Mouse (Mus musculus) macrophage (primary cell): Measurements from ENCODE around the gene Ppp1r12b. TPM values are rescaled to one million over a fixed set of nuclear protein-coding genes. Genes with fewer than 3 reads are reported as not detected.
A peak's percentile ranks its signal among the peaks of the same experiment; 100 is the strongest.

Experiments
- H3K27ac ChIP-seq: fragments of 350-480 bp; formaldehyde crosslinking; 2 replicates; pipeline ENCODE4 v1.9.0; 2021
- H3K36me3 ChIP-seq: fragments of 350-480 bp; formaldehyde crosslinking; 2 replicates; pipeline ENCODE4 v1.9.0; 2021; ENCODE audit errors: inconsistent target
- H3K4me3 ChIP-seq: fragments of 350-480 bp; formaldehyde crosslinking; 2 replicates; pipeline ENCODE4 v1.9.0; 2021; ENCODE audit errors: inconsistent target
- H3K79me2 ChIP-seq: fragments of 350-480 bp; formaldehyde crosslinking; 2 replicates; pipeline ENCODE4 v1.9.0; 2021; ENCODE audit errors: inconsistent target
- WGBS: methylation state at CpG from one replicate; pipeline ENCODE4 v1.1.7; 2026; ENCODE audit warnings: inconsistent platforms; ENCODE audit not compliant: missing documents; 5-methylcytosine and 5-hydroxymethylcytosine counted together
- polyA plus RNA-seq: library from polyadenylated mRNA; stranded (reverse); fragments of 250-400 nt; gene quantifications from 3 replicates; pipeline ENCODE4 v1.2.4, GENCODE M21; 2018; ENCODE audit warnings: inconsistent platforms
- total RNA-seq, 78 experiments: library from RNA; depleted of rRNA; stranded (reverse); fragments of 250-400 nt; gene quantifications; 1 replicate in 9 of 78; 2 replicates in 24 of 78; 3 replicates in 43 of 78; 4 replicates in 2 of 78; pipeline ENCODE4 v1.2.4; 2018; ENCODE audit warnings: inconsistent platforms in 56 of 78

The Ppp1r12b gene
- 100 to 1,000 TPM in 4 of 26 experiments, 10 to 100 TPM in 22; 16.5 to 109 (median 80.1) TPM for total RNA-seq (2018; cell fraction: chromatin; rRNA removed)
- 1 to 10 TPM; 1.1 to 4.5 (median 2.1) TPM for total RNA-seq (2018; cell fraction: cytosol; rRNA removed)
- 10 to 100 TPM in 24 of 26 experiments, 1 to 10 TPM in 2; 5.8 to 59.3 (median 24.2) TPM for total RNA-seq (2018; cell fraction: nucleus; rRNA removed)
- 2.2 to 4.0 TPM (median 2.3 TPM) in 3 replicates for polyA plus RNA-seq

GRCm38 (mm10) chr1:134955637-134956176, at the start of gene Ppp1r12b:
Ppp1r12b (minus strand) TSS chr1:134955942.
- peaks cover 12% of the 10 kb centered on the region; the same call in 1 of the 2 replicates for H3K79me2 ChIP-seq
- no peak within 1 kb of the TSS for H3K27ac ChIP-seq
- under 1% methylated on average over 39 of the region's 39 CpGs for WGBS
- H3K36me3 ChIP-seq = no peaks in the 10 kb centered on the region
- H3K4me3 ChIP-seq = peak within 1 kb of the TSS; percentile 60

DNA sequence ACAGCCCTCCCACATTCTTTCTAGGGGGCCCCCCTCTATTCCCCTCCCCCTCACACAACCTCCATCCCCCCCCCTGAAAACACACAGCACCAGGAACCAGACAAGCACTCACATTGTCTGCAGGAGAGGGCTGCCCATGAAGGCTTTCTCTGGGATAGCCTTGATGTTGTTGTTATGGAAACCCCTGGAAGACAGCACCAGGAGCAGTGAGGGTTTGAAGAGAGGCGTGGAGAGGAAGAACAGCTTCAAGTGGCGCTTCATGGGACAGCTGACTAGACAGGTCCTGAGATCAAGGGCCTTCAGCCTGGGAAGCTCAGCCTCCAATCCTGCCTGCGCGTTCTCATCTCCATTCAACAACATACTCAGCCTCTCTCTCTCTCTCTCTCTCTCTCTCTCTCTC, 47.6 kb upstream of the Ppp1r12b start:
- Histone ChIP-seq H3K27ac (no peak overlapping the region), H3K4me3 (no peak overlapping the region), H3K36me3 (no peaks in the 10 kb centered on the region), H3K79me2 (no peaks in the 10 kb centered on the region)
- WGBS = 91% methylated on average over 4 of the region's 4 CpGs

- WGBS = 61% methylated on average over 9 of the region's 9 CpGs
- Histone ChIP-seq H3K79me2 (no peaks in the 10 kb centered on the region), H3K36me3 (no peaks in the 10 kb centered on the region), H3K27ac (no peak overlapping the region), H3K4me3 (no peak overlapping the region)
These were observed 44.8 kb upstream of the Ppp1r12b start for GRCm38 (mm10) chr1:135000527-135000926.

DNA sequence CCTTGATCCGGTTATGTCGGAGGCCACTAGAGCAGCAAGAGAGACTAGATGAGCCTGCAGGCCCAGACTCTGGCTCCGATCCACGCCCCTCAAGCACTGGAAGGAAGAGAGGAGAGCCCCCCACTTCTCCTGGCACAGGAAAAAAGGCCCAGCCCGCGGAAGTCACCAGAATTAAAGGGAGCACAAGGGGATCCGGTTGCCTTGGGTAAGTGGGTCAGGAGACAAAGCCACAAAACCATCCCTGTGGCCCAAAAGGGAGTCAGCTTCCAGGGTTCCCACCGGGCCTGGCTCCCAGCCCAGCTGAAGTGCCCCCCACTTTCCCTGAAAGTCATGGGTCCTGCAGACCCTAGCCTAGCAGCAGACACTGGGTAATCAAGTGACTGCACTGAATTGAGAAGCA, 42.5 kb upstream of the Ppp1r12b start:
- no peaks in the 10 kb centered on the region for H3K79me2 ChIP-seq
- H3K4me3 ChIP-seq = no peak overlapping the region
- H3K27ac ChIP-seq = no peak overlapping the region
- WGBS = 79% methylated on average over 8 of the region's 8 CpGs
- no peaks in the 10 kb centered on the region for H3K36me3 ChIP-seq

- Histone ChIP-seq H3K27ac (no peak overlapping the region), H3K79me2 (no peaks in the 10 kb centered on the region), H3K36me3 (no peaks in the 10 kb centered on the region), H3K4me3 (no peak overlapping the region)
- WGBS = 92% methylated on average over 4 of the region's 5 CpGs
These were observed 41.8 kb upstream of the Ppp1r12b start for GRCm38 (mm10) chr1:134997568-134997967.

DNA sequence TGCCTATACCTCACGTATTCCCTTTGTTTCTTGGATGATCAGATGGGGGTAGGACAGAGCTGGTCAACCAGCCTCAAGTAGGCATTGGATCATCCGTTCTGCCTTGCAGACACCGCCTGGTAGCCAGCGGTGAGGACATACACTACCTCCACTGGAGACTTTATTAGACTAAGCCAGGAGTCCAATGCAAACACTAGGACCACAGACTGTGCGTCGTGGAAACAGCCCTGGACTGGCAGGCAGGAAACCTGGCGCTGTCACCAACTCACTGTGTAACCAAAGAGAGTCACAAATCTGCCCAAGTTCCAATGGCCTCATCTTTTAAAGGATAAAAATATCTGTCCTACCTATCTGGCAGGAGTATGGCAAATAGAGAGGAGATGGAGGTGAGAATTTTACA, 40.7 kb upstream of the Ppp1r12b start:
- no peak overlapping the region for H3K4me3 ChIP-seq
- no peaks in the 10 kb centered on the region for H3K36me3 ChIP-seq
- no peak overlapping the region for H3K27ac ChIP-seq
- H3K79me2 ChIP-seq = no peaks in the 10 kb centered on the region
- 85% methylated on average over 7 of the region's 7 CpGs for WGBS

GRCm38 (mm10) chr1:134995954-134996353, 40.2 kb upstream of the Ppp1r12b start:
- 21% methylated on average over 1 of the region's 1 CpGs for WGBS
- H3K4me3 ChIP-seq = no peak overlapping the region
- H3K36me3 ChIP-seq = no peaks in the 10 kb centered on the region
- no peaks in the 10 kb centered on the region for H3K79me2 ChIP-seq
- no peak overlapping the region for H3K27ac ChIP-seq

GRCm38 (mm10) chr1:134995437-134995836, 39.7 kb upstream of the Ppp1r12b start:
- H3K4me3 ChIP-seq = no peak overlapping the region
- 98% methylated on average over 4 of the region's 4 CpGs for WGBS
- H3K36me3 ChIP-seq = no peaks in the 10 kb centered on the region
- no peaks in the 10 kb centered on the region for H3K79me2 ChIP-seq
- H3K27ac ChIP-seq = no peak overlapping the region

DNA sequence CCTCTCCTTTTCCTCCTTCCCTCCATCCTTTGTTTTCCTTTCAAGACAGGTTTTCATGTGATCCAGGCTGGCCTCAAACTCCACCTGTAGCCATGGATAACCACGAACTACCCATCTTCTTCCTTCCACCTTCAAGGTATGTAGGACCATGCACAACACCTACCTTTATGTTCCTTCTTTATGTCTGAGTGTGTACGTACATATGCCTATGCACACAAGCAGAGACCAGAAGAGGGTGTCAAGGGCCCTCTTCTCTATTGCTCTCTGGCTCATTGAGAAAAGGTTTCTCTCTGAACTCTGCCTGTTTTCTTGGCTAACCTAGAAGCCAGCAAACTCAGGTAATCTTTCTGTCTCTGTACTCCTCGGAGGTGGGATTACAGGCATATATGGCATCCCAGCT, 39.0 kb upstream of the Ppp1r12b start:
- Histone ChIP-seq H3K36me3 (no peaks in the 10 kb centered on the region), H3K79me2 (no peaks in the 10 kb centered on the region), H3K4me3 (no peak overlapping the region), H3K27ac (no peak overlapping the region)
- 87% methylated on average over 3 of the region's 3 CpGs for WGBS

- WGBS = 41% methylated on average over 8 of the region's 8 CpGs
These were observed 36.4 kb upstream of the Ppp1r12b start for GRCm38 (mm10) chr1:134992046-134992645.

DNA sequence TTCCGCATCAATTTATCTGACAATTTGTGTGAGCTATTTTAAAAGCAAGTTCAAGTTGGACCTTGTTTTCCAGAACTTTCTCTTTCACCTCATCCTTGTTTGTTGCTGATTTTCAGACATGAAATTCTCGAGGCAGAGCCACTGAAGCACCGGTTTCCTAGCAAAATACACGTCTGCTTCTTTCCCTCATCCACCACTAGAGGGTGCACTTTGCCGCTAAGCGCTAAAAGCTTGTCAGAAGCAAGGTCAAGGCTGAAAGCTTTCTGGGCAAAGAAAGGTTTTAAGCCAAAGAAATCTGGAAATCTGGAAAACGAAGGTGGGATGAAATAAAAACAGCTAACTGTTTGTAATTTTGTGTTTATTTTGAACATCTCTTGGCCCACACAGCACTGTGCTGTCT, 33.6 kb upstream of the Ppp1r12b start:
- Histone ChIP-seq H3K36me3 (no peaks in the 10 kb centered on the region), H3K4me3 (no peak overlapping the region), H3K79me2 (no peaks in the 10 kb centered on the region), H3K27ac (no peak overlapping the region)
- 10% methylated on average over 7 of the region's 7 CpGs for WGBS

More at GRCm38 (mm10) chr1:134992046-134992645, 36.4 kb upstream of the Ppp1r12b start:
- no peaks in the 10 kb centered on the region for H3K36me3 ChIP-seq
- H3K27ac ChIP-seq = no peak overlapping the region
- no peak overlapping the region for H3K4me3 ChIP-seq
- no peaks in the 10 kb centered on the region for H3K79me2 ChIP-seq

DNA sequence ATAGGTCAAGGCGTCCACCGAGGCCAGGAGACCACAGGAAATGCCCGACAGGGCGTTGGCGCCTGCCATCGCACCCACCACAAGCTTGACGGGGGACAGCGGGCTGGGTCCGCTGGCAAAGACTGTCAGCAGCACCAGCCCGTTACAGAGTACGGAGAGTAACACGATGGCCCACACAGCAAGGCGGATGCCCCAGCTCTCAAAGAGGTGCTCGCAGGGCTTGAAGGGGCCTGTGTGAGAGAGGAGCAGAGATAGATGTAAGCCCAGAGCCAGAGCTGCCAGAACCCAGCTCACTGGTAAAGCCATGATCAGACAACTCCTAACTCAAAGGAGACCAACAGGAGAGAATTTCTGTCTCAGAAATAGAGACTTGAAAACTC, 32.2 kb upstream of the Ppp1r12b start:
- Histone ChIP-seq H3K79me2 (no peaks in the 10 kb centered on the region), H3K27ac (no peak overlapping the region), H3K4me3 (no peak overlapping the region), H3K36me3 (no peaks in the 10 kb centered on the region)
- WGBS = 19% methylated on average over 14 of the region's 14 CpGs

- 26% methylated on average over 48 of the region's 48 CpGs for WGBS
- H3K36me3 ChIP-seq = no peaks in the 10 kb centered on the region
- H3K79me2 ChIP-seq = no peaks in the 10 kb centered on the region
- H3K4me3 ChIP-seq = no peak overlapping the region
- H3K27ac ChIP-seq = no peak overlapping the region
These were observed 31.6 kb upstream of the Ppp1r12b start for GRCm38 (mm10) chr1:134987173-134987961.

DNA sequence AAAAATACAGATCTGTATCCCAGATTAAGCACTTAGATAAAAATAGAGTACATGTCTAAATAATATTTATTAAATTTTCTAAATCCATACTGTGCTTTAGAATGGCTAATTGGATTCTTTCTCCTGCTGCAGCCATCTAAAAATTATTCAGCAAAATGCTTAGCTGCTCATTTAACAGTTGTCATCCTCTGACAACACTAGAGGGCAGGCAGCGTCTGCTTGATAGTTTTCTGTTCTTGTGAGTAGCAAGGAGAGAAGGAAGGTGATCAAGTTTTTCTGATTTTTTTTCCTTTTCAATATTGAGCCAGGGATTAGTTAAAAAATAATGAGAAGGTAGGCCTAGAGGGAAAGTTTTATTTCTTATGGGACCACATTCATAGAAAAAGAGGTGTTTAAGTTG, 17.2 kb upstream of the Ppp1r12b start:
- WGBS = 92% methylated on average over 1 of the region's 1 CpGs
- H3K27ac ChIP-seq = no peak overlapping the region
- no peaks in the 10 kb centered on the region for H3K36me3 ChIP-seq
- no peak overlapping the region for H3K4me3 ChIP-seq
- no peaks in the 10 kb centered on the region for H3K79me2 ChIP-seq

GRCm38 (mm10) chr1:134965430-134965829, 9.7 kb upstream of the Ppp1r12b start:
- H3K4me3 ChIP-seq = no peak overlapping the region
- no peaks in the 10 kb centered on the region for H3K36me3 ChIP-seq

More at GRCm38 (mm10) chr1:134965430-134965829, 9.7 kb upstream of the Ppp1r12b start:
- 92% methylated on average over 2 of the region's 2 CpGs for WGBS
- peaks cover 31% of the 10 kb centered on the region; the same call in 1 of the 2 replicates for H3K79me2 ChIP-seq
- no peak overlapping the region for H3K27ac ChIP-seq
